Mouse (Mus musculus): ENCODE results near the gene Tomm40l.

DNA sequence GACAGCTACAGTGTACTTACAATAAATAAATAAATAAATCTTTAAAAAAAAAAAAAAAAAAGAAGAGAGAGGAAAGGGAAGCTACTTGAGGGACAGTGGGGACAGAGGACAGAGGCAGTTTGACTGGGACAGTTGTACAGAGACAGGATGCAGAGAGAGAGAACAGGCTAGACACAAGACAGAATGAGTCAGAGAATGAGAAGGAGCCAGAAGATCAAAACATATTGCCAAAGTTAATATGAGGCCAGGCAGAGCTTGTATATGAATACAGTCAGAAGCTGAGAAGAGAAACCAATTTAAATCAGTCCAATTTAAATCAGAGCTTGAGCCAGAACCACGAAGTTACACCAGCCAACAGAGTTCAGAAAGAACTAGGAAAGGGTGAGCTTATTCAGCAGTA lies 46.0 kb upstream of the Tomm40l start:
- TF ChIP-seq CTCF (conservative IDR thresholded peaks at IDR 0.05; ENCODE audit: low read length), result no peak
- TF ChIP-seq POU5F1 (IDR thresholded peaks at IDR 0.05; ENCODE audit: borderline replicate concordance, low read length), result no peak
